Mouse (Mus musculus): ENCODE data around the gene Oas1g. TPM values are rescaled to one million over a fixed set of nuclear protein-coding genes. Genes with fewer than 3 reads are reported as not detected.
"Not testable (repeated sequence)": the region's sequence is repeated elsewhere in the genome, so short reads cannot be mapped to it uniquely, and the experiment has no call there.

Gene Oas1g
- polyA plus RNA-seq (2012; rRNA removed), result 0.24 TPM in 1 of 2 replicates, not detected in the other

DNA sequence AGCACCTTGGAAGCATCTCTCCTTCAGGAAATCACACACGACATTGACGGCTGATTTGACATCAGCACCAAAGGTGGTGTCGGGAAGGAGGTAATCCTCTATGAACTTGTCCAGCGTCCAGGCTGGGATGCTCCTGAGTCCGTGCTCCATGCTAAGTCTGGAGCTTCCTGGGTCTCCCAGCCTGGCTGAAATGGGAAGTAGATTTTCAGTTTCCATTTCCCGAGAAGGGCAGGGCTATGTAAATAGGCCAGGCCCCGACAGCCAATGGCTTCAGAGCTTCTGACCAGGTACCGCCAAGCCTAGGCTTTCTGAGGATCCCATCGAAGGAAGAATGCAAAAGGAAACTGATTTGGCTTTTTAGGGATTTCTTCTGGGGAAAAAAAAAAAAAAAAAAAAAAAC, at the start of gene Oas1g:
Gene Oas1g, minus strand, starts transcription at position 201 of the 400 bp plus-strand sequence.
- not testable (repeated sequence) for H3K27me3 ChIP-seq (ENCODE audit: control insufficient read depth, insufficient read depth, low read length); H3K4me3 ChIP-seq (ENCODE audit: control insufficient read depth, low read depth, low read length); H3K4me1 ChIP-seq (ENCODE audit: control insufficient read depth, insufficient read depth, low read length); H3K36me3 ChIP-seq (ENCODE audit: control insufficient read depth, insufficient read depth, low read length); H3K27ac ChIP-seq (ENCODE audit: control insufficient read depth, insufficient read depth, low read depth, low read length)

DNA sequence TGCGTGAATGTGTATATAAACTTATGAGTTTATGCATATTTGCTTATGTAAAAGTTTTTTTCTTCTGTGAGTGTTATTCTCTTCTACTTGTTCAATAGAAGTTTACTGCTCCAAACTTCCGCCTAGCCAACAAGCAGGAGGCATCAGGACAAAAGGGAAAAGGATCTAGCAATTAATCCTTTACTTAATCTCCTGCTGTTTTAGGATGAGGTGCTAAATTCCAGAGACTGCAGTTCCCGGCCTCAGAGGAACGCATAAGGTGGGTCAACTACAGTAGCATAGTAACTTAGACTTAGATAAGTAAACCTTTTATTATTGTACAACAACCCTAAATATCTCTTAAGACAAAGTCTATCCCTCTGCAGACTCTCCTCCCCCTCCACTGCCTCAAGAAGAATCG, 46.6 kb upstream of the Oas1g start:
- Histone ChIP-seq H3K27ac (ENCODE audit: control insufficient read depth, insufficient read depth, low read depth, low read length) (no peak overlapping the region), H3K4me3 (ENCODE audit: control insufficient read depth, low read depth, low read length) (no peak overlapping the region), H3K27me3 (ENCODE audit: control insufficient read depth, insufficient read depth, low read length) (no peaks in the 10 kb centered on the region), H3K4me1 (ENCODE audit: control insufficient read depth, insufficient read depth, low read length) (peaks cover 2% of the 10 kb centered on the region; the same call in 1 of the 2 replicates), H3K36me3 (ENCODE audit: control insufficient read depth, insufficient read depth, low read length) (no peaks in the 10 kb centered on the region)
- no peak for TF ChIP-seq POLR2A (IDR thresholded peaks at IDR 0.05; ENCODE audit: control insufficient read depth, low read depth, low read length)
- no peak for TF ChIP-seq CTCF (IDR thresholded peaks at IDR 0.05; ENCODE audit: control insufficient read depth, insufficient read depth, insufficient replicate concordance, low read depth, low read length)

DNA sequence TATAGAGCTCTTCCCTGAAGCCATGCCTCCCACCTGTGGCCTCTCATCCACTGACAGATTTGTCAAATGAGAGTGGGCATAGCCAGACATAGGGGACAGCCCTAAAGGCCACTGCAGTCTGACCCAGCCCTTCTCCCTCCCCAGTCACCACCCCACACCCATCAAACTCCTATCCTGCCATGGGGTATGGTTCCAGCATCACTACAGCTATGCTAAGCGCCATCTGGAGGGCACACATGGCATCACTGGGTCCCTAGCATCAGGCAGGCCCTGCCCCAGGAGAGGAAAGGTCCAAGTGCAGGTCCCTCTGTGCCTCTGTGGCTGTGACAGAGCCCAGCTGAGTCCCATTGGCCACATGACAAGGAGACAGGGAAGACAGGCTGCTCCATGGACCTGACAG, 39.6 kb upstream of the Oas1g start:
- H3K27ac ChIP-seq (ENCODE audit: control insufficient read depth, insufficient read depth, low read depth, low read length), result no peak overlapping the region
- no peaks in the 10 kb centered on the region for H3K36me3 ChIP-seq (ENCODE audit: control insufficient read depth, insufficient read depth, low read length)
- peak; percentile 40; the same call in 1 of the 2 replicates for TF ChIP-seq CTCF (IDR thresholded peaks at IDR 0.05; ENCODE audit: control insufficient read depth, insufficient read depth, insufficient replicate concordance, low read depth, low read length)
- TF ChIP-seq POLR2A (IDR thresholded peaks at IDR 0.05; ENCODE audit: control insufficient read depth, low read depth, low read length), result no peak
- no peaks in the 10 kb centered on the region for H3K4me1 ChIP-seq (ENCODE audit: control insufficient read depth, insufficient read depth, low read length)
- H3K4me3 ChIP-seq (ENCODE audit: control insufficient read depth, low read depth, low read length), result no peak overlapping the region
- no peaks in the 10 kb centered on the region for H3K27me3 ChIP-seq (ENCODE audit: control insufficient read depth, insufficient read depth, low read length)

DNA sequence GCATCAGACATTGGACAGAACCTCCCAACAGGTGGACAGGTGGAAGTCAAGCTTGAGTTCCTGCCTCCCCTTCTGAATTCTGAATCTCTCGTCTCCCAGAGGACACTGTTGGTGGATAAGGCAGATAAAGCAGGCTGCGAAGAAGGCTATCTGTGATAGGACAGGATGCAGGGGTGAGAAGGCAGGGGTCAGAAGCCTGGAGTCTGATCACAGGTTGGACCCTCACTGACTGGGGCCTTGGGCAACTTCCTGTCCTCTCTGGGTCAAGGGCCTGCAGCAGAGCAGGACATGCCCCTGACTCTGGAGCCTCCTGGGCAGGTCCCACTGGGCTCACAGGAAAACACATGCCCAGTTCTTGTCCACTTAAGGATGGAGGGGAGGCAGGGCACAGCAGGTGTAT, 38.9 kb upstream of the Oas1g start:
- H3K4me1 ChIP-seq (ENCODE audit: control insufficient read depth, insufficient read depth, low read length); H3K27ac ChIP-seq (ENCODE audit: control insufficient read depth, insufficient read depth, low read depth, low read length); H3K36me3 ChIP-seq (ENCODE audit: control insufficient read depth, insufficient read depth, low read length); H3K4me3 ChIP-seq (ENCODE audit: control insufficient read depth, low read depth, low read length); H3K27me3 ChIP-seq (ENCODE audit: control insufficient read depth, insufficient read depth, low read length): not testable (repeated sequence)

DNA sequence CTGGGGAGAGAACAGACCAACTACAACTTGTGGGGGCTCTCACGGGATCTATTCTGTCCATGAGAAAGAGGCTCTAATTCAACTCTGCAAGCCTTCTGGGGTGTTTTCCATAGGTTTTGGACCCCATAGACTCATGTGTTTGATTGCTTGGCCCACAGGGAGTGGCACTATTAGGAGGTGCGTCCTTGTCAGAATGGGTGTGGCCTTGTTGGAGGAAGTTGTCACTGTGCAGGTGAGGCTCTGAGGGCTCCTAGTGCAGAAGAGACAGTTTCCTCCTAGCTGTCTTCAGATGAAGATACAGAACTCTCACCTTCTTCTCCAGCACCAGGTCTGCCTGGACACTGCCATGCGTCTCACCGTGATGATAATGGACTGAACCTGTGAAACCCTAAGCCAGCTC, 37.1 kb upstream of the Oas1g start:
- not testable (repeated sequence) for H3K27ac ChIP-seq (ENCODE audit: control insufficient read depth, insufficient read depth, low read depth, low read length); H3K4me1 ChIP-seq (ENCODE audit: control insufficient read depth, insufficient read depth, low read length); H3K4me3 ChIP-seq (ENCODE audit: control insufficient read depth, low read depth, low read length); H3K36me3 ChIP-seq (ENCODE audit: control insufficient read depth, insufficient read depth, low read length); H3K27me3 ChIP-seq (ENCODE audit: control insufficient read depth, insufficient read depth, low read length)

DNA sequence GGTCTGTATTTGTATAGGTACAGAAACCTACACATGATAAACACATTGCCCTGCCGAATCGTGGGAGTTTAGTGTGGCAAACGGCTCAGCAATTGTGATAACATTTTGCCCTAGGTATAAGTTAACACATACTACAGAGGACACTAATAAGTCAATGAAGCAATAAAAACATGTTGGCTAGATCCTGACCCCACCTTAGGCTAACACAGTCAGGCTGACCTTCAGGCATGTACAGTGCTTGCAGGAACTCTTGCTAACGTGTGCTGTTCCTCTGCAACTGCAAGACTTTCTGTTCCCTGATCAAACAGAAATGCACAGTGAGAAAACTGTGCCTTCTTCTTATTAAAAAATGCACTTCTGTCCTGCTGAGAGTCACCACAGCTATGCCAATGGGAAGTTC, 36.6 kb upstream of the Oas1g start:
- Histone ChIP-seq H3K36me3 (ENCODE audit: control insufficient read depth, insufficient read depth, low read length) (no peaks in the 10 kb centered on the region), H3K4me3 (ENCODE audit: control insufficient read depth, low read depth, low read length) (no peak overlapping the region), H3K27ac (ENCODE audit: control insufficient read depth, insufficient read depth, low read depth, low read length) (no peak overlapping the region), H3K4me1 (ENCODE audit: control insufficient read depth, insufficient read depth, low read length) (no peaks in the 10 kb centered on the region), H3K27me3 (ENCODE audit: control insufficient read depth, insufficient read depth, low read length) (no peaks in the 10 kb centered on the region)
- TF ChIP-seq CTCF (IDR thresholded peaks at IDR 0.05; ENCODE audit: control insufficient read depth, insufficient read depth, insufficient replicate concordance, low read depth, low read length) (no peak), POLR2A (IDR thresholded peaks at IDR 0.05; ENCODE audit: control insufficient read depth, low read depth, low read length) (no peak)

DNA sequence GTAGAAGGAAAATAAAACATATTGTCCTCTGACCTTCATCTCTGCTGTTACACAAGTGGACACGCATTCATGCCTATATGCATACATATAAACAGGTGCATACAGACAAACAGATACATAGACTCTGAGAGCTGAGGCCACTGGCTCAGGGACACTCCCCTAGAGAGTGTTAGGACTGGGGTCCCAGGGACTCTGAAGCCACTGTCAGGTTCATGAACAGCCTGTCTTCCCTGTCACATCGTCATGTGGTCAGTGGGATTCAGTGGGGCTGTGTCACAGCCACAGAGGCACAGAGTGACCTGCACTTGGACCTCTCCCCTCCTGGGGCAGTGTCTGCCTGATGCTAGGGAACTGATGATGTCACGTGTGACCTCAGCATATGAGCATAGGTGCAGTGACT, 32.9 kb upstream of the Oas1g start:
- TF ChIP-seq CTCF (IDR thresholded peaks at IDR 0.05; ENCODE audit: control insufficient read depth, insufficient read depth, insufficient replicate concordance, low read depth, low read length), result no peak
- TF ChIP-seq POLR2A (IDR thresholded peaks at IDR 0.05; ENCODE audit: control insufficient read depth, low read depth, low read length), result no peak

DNA sequence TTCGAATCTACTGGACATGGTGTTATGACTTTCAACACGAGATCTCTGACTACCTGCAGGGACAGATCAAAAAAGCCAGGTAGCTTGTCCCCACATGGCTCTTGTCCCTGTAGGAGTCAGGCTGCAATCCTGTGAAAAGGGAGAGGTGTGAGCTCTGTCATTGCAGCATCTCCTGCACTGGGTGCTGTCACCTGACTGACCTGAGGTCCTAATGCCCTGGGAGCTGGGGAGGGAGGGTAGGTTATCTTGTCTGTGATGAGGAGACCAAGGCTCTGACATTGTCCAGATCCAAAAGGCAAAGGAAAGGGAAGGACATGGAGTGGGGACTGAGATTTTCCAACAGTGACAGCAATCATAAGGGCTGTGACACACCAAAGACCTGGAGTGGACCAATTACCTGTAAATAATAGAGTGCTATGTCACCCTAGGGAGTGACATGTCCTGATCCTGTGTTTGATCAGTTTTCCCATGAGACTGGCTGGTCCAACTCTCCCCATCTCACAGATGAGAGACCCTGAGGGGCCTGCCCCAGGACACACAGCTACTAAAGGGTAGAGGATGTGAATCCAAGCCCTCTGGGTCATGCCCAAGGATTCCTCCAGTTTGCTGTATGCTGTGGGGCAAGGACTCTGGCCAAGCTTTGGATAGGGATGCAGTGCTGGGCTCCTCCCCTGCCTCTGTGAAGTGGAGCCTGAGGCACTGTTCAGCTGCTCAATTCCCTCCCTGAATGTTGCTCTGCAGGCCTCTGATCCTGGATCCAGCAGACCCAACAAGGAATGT, 31.9 kb upstream of the Oas1g start:
- H3K36me3 ChIP-seq (ENCODE audit: control insufficient read depth, insufficient read depth, low read length); H3K4me3 ChIP-seq (ENCODE audit: control insufficient read depth, low read depth, low read length); H3K27me3 ChIP-seq (ENCODE audit: control insufficient read depth, insufficient read depth, low read length); H3K4me1 ChIP-seq (ENCODE audit: control insufficient read depth, insufficient read depth, low read length); H3K27ac ChIP-seq (ENCODE audit: control insufficient read depth, insufficient read depth, low read depth, low read length): not testable (repeated sequence)

More for the DNA sequence above, 32.9 kb upstream of the Oas1g start:
- H3K4me3 ChIP-seq (ENCODE audit: control insufficient read depth, low read depth, low read length), result no peak overlapping the region
- H3K4me1 ChIP-seq (ENCODE audit: control insufficient read depth, insufficient read depth, low read length), result no peaks in the 10 kb centered on the region
- no peaks in the 10 kb centered on the region for H3K27me3 ChIP-seq (ENCODE audit: control insufficient read depth, insufficient read depth, low read length)
- H3K36me3 ChIP-seq (ENCODE audit: control insufficient read depth, insufficient read depth, low read length), result no peaks in the 10 kb centered on the region
- no peak overlapping the region for H3K27ac ChIP-seq (ENCODE audit: control insufficient read depth, insufficient read depth, low read depth, low read length)

DNA sequence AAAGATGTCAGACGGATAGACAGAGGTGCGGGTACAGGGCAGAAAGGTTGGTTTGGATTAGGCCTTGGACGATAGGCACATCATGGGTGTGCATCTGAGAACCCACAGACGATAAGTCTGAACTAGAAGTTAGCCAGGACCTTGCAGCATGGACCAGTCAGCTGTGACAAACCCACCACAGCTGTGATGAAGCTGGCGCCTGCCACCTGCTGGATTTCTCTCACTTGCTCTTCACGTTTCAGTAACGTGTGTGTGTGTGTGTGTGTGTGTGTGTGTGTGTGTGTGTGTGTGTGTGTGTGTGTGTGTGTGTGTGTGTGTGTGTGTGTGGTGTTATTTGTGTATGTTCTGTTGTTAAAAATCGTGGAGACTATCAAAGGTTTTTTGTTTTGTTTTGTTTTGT, 26.8 kb upstream of the Oas1g start, which contains the start of gene Oas1d:
Gene Oas1d, plus strand, starts transcription at position 333 of the 400 bp plus-strand sequence.
- H3K27me3 ChIP-seq (ENCODE audit: control insufficient read depth, insufficient read depth, low read length); H3K4me3 ChIP-seq (ENCODE audit: control insufficient read depth, low read depth, low read length); H3K4me1 ChIP-seq (ENCODE audit: control insufficient read depth, insufficient read depth, low read length); H3K27ac ChIP-seq (ENCODE audit: control insufficient read depth, insufficient read depth, low read depth, low read length); H3K36me3 ChIP-seq (ENCODE audit: control insufficient read depth, insufficient read depth, low read length): not testable (repeated sequence)

All from testis, adult 2 months (tissue).